Mouse (Mus musculus): Measurements from ENCODE around the gene Rybp.
A peak's percentile ranks its signal among the peaks of the same experiment; 100 is the strongest.

Rybp gene

DNA sequence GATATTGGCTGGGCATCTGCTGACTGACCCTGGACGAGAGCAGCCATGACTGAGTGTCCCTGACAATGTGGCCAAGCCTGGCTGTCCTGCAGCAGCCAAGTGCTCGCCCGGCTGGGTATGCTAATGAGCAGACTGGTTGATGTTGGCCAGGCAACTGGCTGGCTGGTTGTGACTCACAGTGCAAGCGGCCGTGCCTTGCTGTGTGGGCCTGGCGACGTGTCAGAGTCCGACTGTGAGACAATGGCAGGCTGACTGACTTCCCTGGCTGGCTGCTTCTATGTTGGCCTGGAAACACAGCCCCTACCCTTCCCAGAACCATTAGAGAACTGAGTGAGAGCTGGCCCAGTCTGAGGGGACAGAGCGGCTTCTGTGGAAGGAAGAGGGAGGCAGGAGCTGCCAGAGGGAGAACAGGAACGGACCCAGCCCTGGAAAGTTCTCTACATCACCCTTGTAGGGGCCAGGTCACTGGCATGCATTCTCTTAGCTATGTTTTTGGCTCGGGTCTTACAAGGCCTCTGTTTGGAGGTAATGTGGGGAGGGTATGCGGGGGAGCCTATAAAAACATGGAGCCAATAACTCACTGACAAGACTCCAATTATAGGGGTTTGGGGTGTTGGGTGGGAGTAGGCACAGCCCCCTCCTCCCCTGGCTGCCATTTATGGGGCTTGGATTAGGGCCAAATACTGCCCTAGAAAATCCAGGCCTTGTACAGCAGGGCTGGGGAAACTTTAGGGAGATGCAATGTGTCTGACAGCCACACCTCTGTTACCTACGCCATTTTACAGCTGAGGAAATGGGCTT, 68.5 kb downstream of the Rybp start:
- peak in 1 of 2 experiments; percentile 64 for DNase-seq

DNA sequence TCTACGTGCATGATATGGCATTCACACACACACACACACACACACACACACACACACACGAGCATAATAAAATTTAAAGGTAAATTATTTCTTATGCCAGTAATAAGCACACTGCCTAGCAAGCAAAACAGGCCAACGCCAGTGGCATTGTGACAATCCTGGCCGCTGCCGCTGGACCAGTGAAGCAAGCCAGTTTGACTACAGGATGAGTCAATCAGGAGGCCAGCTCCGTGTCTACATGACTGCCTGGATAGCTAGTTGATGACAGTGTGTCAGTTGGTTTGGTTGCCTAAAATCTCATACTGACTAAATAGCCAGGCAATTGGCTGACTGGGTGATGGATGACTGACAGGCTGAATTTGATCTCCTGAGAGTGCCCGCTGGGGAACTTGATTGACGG, 69.8 kb downstream of the Rybp start:
- no peak for DNase-seq

DNA sequence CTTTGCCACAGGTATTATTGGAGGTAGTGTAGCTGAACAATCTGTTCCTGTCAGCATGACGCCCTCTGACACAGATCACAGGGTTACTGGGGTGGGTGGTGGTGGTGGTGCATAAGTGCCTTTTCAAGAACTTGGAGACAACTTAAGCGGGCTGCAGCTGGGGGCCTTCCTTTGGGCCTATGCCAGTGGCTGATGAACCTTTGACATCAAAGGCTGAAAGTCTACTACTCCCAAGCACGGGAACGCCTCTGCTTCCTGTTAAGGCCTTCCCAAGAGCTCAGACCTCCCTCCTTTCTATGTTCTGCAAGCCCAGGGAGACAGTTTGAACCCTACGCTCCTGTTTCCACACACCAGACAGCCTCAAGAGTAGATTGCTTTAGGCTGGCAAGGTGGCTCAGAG, 70.3 kb downstream of the Rybp start:
- no peak for DNase-seq

DNA sequence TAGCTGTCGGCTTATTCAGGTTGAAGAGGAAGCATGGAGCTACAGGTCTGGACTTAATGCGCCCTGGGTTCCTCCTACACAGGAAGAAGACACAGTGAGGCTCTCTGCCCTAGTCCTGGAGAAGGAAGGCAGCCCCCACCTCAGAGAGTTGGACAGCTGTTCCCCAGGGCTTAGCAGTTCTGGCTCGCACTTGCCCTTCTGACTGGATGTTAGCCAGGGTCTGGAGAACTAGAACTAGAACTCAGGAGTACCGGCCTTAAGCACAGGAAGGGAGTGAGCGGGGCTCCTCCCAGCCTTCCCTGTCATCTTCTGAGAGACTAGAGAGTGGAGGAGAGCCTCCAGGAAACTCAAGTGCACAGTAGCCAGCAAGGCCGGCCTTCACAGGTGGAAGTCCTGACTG, 71.5 kb downstream of the Rybp start:
- DNase-seq = no peak

DNA sequence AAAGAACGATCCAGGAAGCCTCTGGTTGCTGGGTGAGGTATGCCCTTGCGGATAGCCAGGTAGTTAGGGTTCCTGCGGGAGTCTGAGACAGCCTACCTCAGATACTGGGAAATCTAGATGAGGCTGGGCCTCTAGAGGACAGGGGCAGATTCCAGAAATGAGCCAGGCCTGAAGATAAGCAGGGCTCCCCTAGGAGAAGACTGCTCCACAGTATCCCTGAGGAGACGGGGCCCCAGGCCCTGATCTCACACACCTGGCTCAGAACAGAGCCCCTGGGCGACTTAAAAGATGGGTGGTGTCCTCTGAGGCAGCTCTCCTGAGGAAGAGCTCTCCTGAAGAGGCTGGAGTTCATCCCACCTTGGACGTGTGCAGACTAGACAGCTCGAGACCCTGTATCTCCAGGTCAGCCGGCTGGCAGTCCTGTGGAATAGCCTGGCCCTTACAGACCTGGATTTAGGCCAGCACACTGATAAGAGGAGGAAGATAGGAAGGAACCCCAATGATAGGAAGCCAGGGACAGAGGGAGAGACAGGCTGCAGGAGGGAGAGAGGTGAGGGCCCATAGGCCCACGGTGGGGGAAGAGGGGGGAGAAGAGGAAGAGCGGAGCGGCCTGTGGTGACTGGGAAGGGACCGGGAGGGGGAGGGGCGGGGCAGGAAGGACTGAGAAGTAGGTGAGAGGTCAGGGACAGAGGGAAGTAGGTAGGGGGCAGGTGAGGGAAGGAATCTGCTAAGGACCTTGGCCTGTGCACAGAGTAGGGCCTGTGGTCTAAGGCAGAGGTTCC, 73.0 kb downstream of the Rybp start:
- no peak for DNase-seq

DNA sequence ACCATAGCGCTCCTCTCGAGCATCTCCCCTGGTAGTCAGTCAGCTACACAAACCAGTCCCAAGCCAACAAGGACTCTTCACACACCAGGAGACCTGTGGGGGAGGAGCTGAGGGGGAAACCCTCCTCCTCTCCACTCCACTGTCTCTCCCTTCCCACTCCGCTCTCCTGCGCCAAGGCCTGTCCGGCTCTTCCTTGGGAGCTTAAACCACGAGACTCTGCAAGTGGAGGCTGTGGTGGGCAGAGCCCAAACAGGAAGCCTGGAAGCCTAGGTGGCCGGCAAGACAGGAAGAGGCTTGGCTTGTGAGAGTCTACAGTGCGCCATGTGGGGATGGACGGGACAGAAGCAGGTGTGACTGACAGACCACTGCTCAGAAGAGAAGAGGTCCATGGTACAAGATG, 73.7 kb downstream of the Rybp start:
- peak in 1 of 2 experiments; percentile 50 for DNase-seq

DNA sequence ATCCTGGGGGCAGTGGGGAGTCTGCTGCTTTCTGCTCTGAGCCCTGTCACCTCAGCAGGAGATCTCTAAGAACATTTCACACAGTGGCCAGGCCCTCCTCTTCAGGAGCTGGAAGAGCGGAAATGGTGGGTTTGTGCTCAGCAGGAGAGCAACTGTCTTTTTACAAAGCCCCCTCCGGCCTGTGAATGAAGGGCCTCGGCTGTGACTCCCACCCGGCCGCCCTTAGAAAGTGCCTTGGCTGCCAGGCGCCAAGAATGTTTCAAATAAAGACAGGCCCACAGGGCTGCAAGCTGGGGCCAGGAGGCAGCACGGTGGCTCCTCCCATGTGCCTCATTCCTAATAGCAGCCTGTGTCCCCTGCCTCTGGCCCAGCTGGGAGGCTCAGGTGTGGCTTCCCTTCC, 74.5 kb downstream of the Rybp start:
- no peak for DNase-seq

DNA sequence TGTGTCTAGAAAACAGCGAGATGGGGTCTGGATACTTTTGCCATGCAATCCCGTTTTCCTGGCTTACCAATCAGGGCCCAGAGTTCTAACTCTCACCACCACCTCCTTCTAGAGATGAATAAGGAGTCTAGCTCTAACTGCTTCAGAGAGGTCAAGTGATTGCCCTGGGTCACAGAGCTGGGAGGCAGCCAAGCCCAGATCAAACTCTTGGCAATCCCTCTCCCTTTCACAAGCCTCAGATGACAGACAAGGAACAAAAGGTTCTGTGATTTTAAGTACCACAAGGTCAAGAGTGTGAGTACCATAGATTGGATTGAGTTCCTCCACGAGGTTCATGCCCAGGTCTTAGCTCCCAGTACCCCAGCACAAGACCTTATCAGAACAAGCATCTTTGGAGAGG, 75.6 kb downstream of the Rybp start:
- peak; percentile 71 to 75 for DNase-seq

DNA sequence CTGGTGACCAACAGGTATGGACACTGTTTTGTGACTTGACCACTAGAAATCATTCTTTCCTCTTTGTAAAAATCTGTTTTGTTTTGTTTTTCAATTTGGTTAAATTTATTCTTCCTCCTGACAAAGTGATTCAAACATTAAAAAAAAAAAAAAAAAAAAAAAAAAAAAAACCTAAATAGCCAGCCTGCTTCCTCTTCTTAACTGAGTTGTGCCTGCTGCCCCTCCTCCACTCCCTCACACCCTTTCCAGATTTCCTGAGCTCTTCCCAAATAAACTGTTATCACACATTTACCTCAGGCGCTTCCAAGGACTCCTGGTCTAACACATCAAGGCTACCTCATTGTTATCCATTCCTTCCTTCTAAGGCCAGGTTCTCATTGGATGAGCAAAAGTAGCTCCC, 76.8 kb downstream of the Rybp start:
- DNase-seq = no peak

DNA sequence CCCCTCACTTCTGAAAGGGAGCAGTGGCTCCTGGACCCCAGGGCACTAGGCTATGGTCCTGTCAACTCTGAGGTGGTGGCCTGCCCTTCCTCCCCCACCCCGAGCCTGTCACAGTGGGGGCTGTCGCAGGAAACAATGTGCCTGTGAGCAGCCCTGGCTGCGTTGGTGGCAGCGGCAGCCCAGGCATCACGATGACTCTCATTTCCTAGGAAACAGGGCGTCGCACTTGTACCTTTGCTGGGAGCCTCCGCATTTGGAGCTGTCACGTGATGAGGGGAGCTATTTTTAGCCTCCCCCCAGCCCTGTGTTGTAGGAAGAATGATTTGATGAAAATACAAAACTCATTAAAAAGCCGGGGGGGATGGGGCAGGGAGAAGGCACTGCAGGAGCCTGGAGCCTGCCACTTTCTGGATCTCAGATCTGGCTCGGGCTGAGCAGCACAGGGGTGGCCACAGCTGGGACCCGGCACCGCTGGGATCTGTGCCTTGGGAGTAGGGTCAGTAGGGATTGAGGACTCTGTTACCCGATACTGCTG, 80.5 kb downstream of the Rybp start:
- DNase-seq = peak in 1 of 2 experiments; percentile 39

DNA sequence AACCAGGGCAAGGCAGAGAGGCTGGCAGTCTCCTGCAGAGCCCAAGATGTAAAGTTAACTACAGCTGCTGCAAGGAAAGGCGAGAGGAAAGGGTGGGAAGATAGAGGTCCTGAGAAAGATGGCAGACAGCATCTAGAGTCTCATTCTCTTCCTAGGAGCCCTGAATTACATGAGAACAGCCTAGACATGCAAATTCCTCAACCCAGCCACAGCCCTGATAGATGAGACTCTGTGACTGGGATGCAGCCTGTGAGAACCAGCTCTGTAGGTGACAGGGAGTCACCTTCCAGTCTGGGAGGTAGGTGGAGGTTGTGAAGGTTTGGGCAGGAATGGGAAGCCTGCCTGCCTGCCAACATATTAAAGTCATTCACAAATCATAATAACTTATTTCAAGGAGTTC, 81.0 kb downstream of the Rybp start:
- no peak for DNase-seq

DNA sequence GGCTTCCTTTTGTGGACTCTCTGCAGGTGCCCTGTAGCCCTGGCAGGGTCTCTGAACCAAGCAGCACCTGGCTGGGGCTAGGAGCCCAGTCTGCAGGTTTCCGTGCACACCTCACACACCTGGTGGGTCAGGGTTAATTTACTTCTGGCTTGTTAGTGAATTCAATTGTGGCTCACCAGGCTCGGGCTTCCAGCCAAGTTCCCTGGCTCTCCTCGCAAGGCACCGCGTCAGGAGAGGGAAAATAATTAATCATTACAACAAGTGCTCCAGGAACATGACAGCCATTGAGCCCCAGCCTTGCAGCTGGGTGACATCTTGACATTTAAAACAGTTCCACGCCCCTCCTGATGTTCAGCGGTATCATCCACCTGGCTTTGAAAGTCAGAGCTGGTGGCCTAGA, 82.8 kb downstream of the Rybp start:
- DNase-seq = peak; percentile 48 to 66

DNA sequence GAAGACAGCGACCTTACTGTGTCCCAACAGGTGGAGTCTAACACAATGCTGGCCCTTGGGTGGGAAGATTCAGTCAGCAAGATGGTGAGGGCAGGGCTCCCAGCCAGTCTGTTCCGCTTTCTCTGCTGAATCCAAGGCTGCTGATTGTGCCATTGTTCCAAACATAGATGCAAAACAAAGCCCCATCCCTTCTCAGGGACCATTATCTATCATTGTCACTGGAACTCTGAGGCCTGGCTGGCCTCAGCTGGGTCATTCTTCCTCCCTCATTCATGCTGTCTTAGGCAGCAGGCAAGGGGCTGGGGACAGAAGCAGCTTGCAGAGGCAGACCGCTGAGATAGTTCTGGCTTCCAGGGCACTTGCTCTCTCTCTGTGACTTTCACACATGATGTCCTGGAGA, 83.8 kb downstream of the Rybp start:
- DNase-seq = no peak

DNA sequence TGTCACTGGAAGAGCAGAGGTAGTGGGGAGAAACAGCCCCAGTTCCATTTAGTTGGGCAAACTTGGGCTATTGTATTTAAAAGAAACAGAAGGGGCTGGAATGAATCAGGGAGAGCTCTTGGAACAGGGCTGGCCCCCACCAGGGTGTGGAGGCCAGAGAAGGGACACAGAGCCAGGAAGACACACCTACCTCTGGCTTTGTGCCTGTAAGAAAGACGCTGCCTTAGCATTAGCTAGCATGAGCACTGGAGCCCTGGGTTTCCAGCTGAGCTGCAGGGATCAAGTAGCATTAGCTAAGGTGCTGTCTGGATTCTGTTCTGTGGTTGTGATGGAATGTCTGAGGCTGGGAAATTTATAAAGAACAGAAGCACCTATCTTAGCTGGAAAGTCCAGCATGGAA, 85.2 kb downstream of the Rybp start:
- DNase-seq = no peak

DNA sequence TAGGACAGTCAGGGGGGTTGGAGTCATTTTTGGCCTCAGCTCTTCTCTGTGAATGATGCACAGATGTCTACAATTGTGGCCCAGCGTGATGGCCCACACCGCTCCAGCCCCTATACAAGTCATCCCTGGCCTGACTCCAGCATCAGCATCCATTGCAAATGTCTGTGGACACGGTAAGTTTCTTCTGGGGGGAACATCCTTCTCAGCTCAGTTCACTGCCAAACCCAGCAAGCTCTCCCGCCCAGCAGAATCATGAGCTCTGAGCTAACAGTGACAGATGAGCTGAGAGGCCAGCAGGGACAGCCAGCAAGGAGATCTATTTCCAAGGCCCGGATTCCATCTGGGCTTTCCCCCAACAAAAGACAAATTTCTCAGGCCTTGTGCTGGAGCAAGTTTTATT, 90.2 kb downstream of the Rybp start:
- DNase-seq = peak in 1 of 2 experiments; percentile 37

DNA sequence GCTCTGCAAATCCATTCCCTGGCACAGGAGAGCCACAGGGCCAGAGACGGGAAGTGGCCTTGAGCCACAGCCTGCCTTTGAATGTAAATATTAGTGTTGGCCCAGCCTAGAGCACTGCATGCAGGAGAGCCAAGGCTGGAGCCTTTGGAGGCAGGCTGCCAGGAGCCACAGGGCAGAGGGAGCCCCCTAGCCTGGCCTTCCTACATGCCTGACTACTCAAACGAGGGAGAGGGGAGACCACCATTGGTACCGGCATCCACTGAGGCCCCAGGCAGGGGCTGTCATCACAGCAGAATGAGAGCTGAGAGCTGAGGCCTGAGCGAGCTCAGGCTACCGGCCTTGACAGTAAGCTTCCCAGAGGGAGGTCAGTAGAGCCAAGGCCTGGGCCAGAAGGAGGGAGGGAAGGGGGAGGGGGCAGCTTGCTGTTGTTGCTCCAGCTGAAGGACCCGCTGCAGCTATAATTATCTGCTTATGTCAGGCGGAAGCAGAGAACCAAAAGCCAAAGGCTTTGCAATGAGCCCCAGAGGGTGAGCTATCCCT, 91.3 kb downstream of the Rybp start:
- peak; percentile 84 to 89 for DNase-seq

DNA sequence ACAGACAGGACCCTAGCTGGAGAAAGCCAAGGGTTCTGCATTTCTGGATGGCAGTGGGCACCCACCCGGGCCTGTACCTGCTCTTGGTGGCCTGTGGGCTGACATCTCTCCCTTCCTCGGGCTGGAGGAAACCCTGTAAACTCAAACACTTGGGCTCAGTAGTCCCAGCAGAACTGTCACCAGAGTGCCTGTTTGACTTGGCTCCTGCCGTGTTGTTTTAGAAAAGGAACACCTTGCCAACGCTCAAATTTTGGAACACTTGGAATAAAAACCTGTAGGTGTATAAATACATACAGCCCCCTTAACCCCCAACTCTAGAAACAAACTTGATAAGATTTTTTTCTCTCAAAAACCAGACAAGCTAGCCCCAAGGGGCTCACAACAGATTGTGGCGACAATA, 92.2 kb downstream of the Rybp start:
- DNase-seq = no peak

DNA sequence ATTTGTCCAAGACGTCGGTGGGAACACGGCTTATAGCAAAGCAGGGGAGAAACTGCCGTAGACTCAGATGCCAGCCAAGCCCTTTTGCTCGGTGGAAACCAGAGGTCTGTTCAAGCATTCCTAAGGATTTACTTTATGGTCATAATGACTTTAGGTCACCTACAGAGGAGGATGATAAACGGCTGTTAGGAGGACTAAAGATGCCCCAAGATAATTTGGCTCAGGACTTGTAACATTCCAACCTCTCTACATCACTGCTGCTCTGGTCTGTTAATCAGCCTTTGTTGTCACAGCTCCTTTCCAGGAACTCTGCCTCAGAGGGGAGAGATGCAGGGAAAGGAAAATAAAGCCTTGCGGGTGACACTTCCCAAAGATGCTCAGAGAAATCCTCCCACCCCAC, 93.5 kb downstream of the Rybp start:
- no peak for DNase-seq

DNA sequence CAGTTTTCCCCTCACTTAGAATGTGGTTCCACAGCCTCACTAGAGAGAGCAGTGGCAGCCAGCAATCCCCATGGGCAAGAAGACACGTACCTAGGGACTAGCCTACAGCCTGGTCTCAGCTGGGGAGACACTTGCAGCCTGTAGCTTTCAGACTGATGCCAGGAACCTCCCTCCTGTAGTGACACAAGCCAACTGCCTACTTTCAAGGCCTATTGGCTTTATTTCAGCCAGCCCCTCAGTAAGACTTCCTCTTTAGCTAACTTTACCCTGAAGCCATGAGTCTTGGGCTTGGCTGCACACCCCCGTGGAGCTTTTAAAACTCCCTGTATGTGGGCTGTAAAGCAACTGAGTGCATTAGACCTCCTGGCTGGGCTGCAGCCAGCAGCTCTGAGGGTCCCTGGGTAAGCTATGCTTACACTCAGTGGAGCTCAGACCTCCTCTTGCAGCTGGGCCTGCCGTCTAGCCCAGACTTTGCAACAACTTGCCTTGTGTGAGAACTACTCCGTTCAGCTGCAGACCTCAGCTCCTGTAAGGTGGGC, 94.5 kb downstream of the Rybp start:
- no peak for DNase-seq

DNA sequence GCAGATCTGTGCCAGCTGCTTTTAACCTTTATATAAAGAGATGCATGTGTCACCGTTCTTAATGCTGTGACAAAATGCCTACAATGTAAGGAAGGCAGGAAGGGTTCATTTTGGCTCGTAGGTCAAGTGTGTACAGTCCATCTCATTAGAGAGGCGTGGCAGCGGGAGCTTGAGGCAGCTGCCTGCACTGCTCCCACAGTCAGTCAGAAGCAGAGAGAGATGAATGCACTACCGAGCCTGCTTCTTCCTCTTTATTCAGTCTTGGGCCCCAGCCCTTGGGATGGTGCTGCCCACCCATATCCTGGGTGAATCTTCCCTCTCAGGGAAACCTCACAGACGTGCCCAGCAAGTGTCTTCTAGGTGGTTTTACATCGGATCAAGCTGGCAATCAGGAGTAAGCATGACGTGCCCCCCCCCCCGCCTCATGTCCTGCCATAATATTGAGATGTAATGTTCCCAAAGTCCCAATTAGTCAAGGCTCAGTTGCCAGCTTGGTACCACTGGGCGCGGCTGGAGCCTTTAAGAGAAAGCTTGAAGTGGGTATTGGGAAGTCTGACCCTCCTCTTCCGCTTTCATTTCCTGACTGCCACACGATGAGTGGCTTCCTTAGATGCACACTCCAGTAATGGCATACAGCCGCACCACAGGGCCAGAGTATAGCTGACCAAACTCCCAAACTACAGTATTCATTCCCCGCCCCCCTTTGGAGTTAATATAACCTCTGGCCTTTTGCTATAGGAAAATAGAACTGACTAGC, 96.3 kb downstream of the Rybp start:
- no peak for DNase-seq

DNA sequence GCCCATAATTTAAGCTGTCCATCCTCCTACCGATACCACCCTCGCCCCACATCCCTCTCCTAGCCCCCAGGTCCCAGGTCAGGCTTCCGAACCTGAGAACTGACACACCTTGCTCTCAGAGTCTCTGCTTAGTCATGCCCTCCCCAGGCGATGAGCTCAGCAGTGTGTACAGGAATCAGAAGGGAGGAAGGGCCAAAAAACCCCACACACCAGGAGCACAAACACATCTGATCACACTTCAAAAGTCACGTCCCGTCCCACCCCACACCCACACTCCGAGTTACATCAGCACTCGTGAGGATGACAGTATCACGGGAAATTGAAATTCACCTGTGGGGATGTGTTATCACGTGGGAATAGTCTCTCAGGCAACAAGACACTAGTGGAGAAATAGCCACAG, 97.0 kb downstream of the Rybp start:
- DNase-seq = no peak

DNA sequence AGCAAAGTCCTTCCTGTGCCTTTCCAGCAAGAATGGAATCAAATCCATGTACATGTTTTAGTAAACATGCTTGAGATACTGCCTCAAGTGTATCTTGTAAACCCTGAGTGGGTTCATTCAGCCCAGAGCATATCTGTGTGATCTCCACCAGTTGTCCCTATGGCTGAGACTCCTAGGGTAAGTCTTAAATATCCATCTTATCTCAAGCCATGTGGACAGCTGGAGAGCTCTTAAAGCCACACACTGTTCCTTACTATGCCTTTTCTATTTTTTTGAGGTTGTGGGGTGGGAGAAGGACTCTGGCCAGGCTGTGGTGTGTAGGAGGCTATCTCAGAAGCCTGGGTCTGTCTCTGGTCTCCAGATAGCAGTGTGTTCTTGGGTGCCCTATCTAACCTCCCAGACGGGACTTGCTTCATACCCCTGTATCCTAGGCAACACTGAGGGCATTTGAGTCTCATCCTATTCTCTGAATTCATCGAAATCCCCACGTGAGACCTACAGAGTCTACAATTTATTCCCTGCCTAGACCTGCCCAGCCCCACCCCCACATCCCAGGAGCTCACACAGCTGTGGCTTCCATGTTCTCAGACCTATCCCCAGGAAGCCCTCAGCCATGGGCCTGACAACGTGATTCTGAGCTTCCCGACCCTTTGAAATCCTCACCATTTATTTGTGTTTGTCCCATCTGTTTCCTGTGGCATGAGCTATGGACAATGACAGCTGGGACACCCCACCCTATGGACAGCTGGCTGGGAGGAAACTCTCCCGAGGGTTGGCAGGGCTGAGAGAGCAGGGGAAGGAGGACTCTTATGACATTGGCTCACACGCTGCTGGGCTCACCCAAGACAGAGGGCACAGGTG, 98.2 kb downstream of the Rybp start:
- DNase-seq = peak; percentile 42 to 71
